Mouse (Mus musculus): ENCODE data around the gene Cpn2. TPM values are rescaled to one million over a fixed set of nuclear protein-coding genes. Genes with fewer than 3 reads are reported as not detected.

Cpn2 gene
- total and polyA plus RNA-seq, 2 experiments from 2014 or later: not detected

DNA sequence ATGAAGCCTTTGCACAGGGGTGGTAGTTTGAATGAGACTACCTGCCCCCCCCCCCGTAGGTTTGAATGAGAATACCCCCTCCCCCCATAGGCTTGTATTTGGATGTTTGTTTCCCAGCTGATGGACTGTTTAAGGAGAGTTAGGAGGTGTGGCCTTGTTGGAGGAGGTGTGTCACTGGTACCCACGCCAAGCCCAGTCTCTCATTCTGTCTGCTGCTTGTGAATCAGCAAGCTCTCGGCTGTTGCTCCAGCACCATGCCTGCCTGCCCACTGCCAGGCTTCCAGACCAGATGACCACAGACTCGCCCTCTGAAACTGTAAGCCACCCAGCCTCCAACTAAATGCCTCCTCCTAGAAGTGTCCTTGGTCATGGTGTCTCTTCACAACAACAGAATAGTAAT lies 4.1 kb downstream of the Cpn2 start:
- Histone ChIP-seq H3K9me3 (ENCODE audit: low read length) (no peaks in the 10 kb centered on the region), H3K4me2 (ENCODE audit: low read depth, low read length, poor library complexity, severe bottlenecking) (no peak overlapping the region), H3K9ac (replicated peaks; ENCODE audit: low read length, poor library complexity, severe bottlenecking) (no peak overlapping the region), H3K4me3 (ENCODE audit: low read depth, low read length) (no peak overlapping the region), H3K4me1 (ENCODE audit: insufficient read depth, low read length) (no peaks in the 10 kb centered on the region), H3K27ac (ENCODE audit: low read depth, low read length) (no peak overlapping the region), H3K27me3 (ENCODE audit: insufficient read depth, low read length) (no peaks in the 10 kb centered on the region), H3K36me3 (ENCODE audit: insufficient read depth, low read length) (no peaks in the 10 kb centered on the region)
- 61% methylated on average over 4 of the region's 4 CpGs for WGBS
- TF ChIP-seq CTCF (IDR thresholded peaks at IDR 0.05): no peak
- no peak for ATAC-seq (ENCODE audit: low FRiP score)
- no peak for DNase-seq (ENCODE audit: low spot score)

DNA sequence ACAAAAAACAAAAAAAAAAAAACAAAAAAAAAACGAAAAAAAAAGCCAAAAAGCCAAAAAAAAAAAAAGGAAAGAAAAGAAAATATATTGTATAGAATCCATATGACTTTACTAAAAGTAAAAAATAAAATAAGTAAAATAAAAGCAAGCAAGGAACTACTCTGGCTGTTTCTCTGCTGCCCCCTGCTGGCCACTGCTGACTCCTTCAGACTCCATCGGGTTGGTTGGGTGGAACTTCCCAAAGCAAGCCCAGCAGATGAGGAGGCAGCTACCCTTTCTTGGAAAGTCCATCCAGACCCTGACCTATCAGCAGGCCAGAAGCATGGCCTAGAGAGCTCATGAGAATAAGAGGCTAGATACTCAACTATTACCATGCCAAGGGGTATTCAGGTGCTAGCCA lies 4.6 kb downstream of the Cpn2 start:
- no peaks in the 10 kb centered on the region for H3K9me3 ChIP-seq (ENCODE audit: low read length)
- ATAC-seq (ENCODE audit: low FRiP score) (no peak), DNase-seq (ENCODE audit: low spot score) (peak; percentile 72)
- no peaks in the 10 kb centered on the region for H3K36me3 ChIP-seq (ENCODE audit: insufficient read depth, low read length)
- no peak overlapping the region for H3K4me2 ChIP-seq (ENCODE audit: low read depth, low read length, poor library complexity, severe bottlenecking)
- no peak overlapping the region for H3K9ac ChIP-seq (replicated peaks; ENCODE audit: low read length, poor library complexity, severe bottlenecking)
- H3K4me3 ChIP-seq (ENCODE audit: low read depth, low read length): no peak overlapping the region
- no peaks in the 10 kb centered on the region for H3K4me1 ChIP-seq (ENCODE audit: insufficient read depth, low read length)
- WGBS: 3% methylated on average over 2 of the region's 2 CpGs
- no peak overlapping the region for H3K27ac ChIP-seq (ENCODE audit: low read depth, low read length)
- TF ChIP-seq CTCF (IDR thresholded peaks at IDR 0.05): peak; percentile 86
- H3K27me3 ChIP-seq (ENCODE audit: insufficient read depth, low read length): no peaks in the 10 kb centered on the region

- ATAC-seq (ENCODE audit: low FRiP score): no peak
These were observed 5.1 kb downstream of the Cpn2 start for GRCm38 (mm10) chr16:30262157-30262556.

GRCm38 (mm10) chr16:30261341-30261740 lies 6.0 kb downstream of the Cpn2 start:
- DNase-seq (ENCODE audit: low spot score): no peak
- Histone ChIP-seq H3K27me3 (ENCODE audit: insufficient read depth, low read length) (no peaks in the 10 kb centered on the region), H3K4me3 (ENCODE audit: low read depth, low read length) (no peak overlapping the region), H3K36me3 (ENCODE audit: insufficient read depth, low read length) (no peaks in the 10 kb centered on the region), H3K9ac (replicated peaks; ENCODE audit: low read length, poor library complexity, severe bottlenecking) (no peak overlapping the region), H3K4me1 (ENCODE audit: insufficient read depth, low read length) (no peaks in the 10 kb centered on the region), H3K4me2 (ENCODE audit: low read depth, low read length, poor library complexity, severe bottlenecking) (no peak overlapping the region), H3K27ac (ENCODE audit: low read depth, low read length) (no peak overlapping the region), H3K9me3 (ENCODE audit: low read length) (no peaks in the 10 kb centered on the region)
- no peak for TF ChIP-seq CTCF (IDR thresholded peaks at IDR 0.05)
- ATAC-seq (ENCODE audit: low FRiP score): no peak
- WGBS: 84% methylated on average over 9 of the region's 9 CpGs

More at GRCm38 (mm10) chr16:30262157-30262556, 5.1 kb downstream of the Cpn2 start:
- no peak for DNase-seq (ENCODE audit: low spot score)
- Histone ChIP-seq H3K27ac (ENCODE audit: low read depth, low read length) (no peak overlapping the region), H3K4me2 (ENCODE audit: low read depth, low read length, poor library complexity, severe bottlenecking) (no peak overlapping the region), H3K9me3 (ENCODE audit: low read length) (no peaks in the 10 kb centered on the region), H3K36me3 (ENCODE audit: insufficient read depth, low read length) (no peaks in the 10 kb centered on the region), H3K27me3 (ENCODE audit: insufficient read depth, low read length) (no peaks in the 10 kb centered on the region), H3K9ac (replicated peaks; ENCODE audit: low read length, poor library complexity, severe bottlenecking) (no peak overlapping the region), H3K4me1 (ENCODE audit: insufficient read depth, low read length) (no peaks in the 10 kb centered on the region), H3K4me3 (ENCODE audit: low read depth, low read length) (no peak overlapping the region)
- 85% methylated on average over 10 of the region's 10 CpGs for WGBS
- TF ChIP-seq CTCF (IDR thresholded peaks at IDR 0.05): no peak

- H3K4me3 ChIP-seq (ENCODE audit: low read depth, low read length): no peak overlapping the region
- WGBS: 93% methylated on average over 15 of the region's 15 CpGs
These were observed 7.2 kb downstream of the Cpn2 start for GRCm38 (mm10) chr16:30260012-30260635.

GRCm38 (mm10) chr16:30259444-30259843 lies 7.9 kb downstream of the Cpn2 start:
- TF ChIP-seq CTCF (IDR thresholded peaks at IDR 0.05): no peak
- H3K9ac ChIP-seq (replicated peaks; ENCODE audit: low read length, poor library complexity, severe bottlenecking): no peak overlapping the region

More at GRCm38 (mm10) chr16:30260012-30260635, 7.2 kb downstream of the Cpn2 start:
- ATAC-seq (ENCODE audit: low FRiP score) (no peak), DNase-seq (ENCODE audit: low spot score) (no peak)
- Histone ChIP-seq H3K27ac (ENCODE audit: low read depth, low read length) (no peak overlapping the region), H3K4me1 (ENCODE audit: insufficient read depth, low read length) (no peaks in the 10 kb centered on the region), H3K9ac (replicated peaks; ENCODE audit: low read length, poor library complexity, severe bottlenecking) (no peak overlapping the region), H3K4me2 (ENCODE audit: low read depth, low read length, poor library complexity, severe bottlenecking) (no peak overlapping the region), H3K27me3 (ENCODE audit: insufficient read depth, low read length) (no peaks in the 10 kb centered on the region), H3K36me3 (ENCODE audit: insufficient read depth, low read length) (no peaks in the 10 kb centered on the region), H3K9me3 (ENCODE audit: low read length) (no peaks in the 10 kb centered on the region)
- no peak for TF ChIP-seq CTCF (IDR thresholded peaks at IDR 0.05)

More at GRCm38 (mm10) chr16:30259444-30259843, 7.9 kb downstream of the Cpn2 start:
- H3K9me3 ChIP-seq (ENCODE audit: low read length): no peaks in the 10 kb centered on the region
- H3K4me1 ChIP-seq (ENCODE audit: insufficient read depth, low read length): no peaks in the 10 kb centered on the region
- DNase-seq (ENCODE audit: low spot score): no peak
- H3K36me3 ChIP-seq (ENCODE audit: insufficient read depth, low read length): no peaks in the 10 kb centered on the region
- no peak for ATAC-seq (ENCODE audit: low FRiP score)
- H3K27ac ChIP-seq (ENCODE audit: low read depth, low read length): no peak overlapping the region
- H3K27me3 ChIP-seq (ENCODE audit: insufficient read depth, low read length): no peaks in the 10 kb centered on the region
- WGBS: 92% methylated on average over 10 of the region's 10 CpGs
- H3K4me2 ChIP-seq (ENCODE audit: low read depth, low read length, poor library complexity, severe bottlenecking): no peak overlapping the region
- no peak overlapping the region for H3K4me3 ChIP-seq (ENCODE audit: low read depth, low read length)

Measured in midbrain, postnatal 0 days (tissue).